Mouse (Mus musculus): ENCODE results near the gene Pcsk4. TPM values are rescaled to one million over a fixed set of nuclear protein-coding genes. Genes with fewer than 3 reads are reported as not detected.

Gene Pcsk4
- total RNA-seq (2021), result 1 to 10 TPM in 1 of 2 experiments, under 1 TPM in 1; 0.75 to 1.5 TPM
- long read RNA-seq, experiment 1, partial matches to known transcripts, result 0 of 3 reads
- long read RNA-seq, experiment 1, other reads (novel, unspliced or antisense), result 3 of 3 reads
- long read RNA-seq, experiment 2, partial matches to known transcripts, result 0 of 1 reads
- long read RNA-seq, experiment 2, other reads (novel, unspliced or antisense), result 1 of 1 reads

DNA sequence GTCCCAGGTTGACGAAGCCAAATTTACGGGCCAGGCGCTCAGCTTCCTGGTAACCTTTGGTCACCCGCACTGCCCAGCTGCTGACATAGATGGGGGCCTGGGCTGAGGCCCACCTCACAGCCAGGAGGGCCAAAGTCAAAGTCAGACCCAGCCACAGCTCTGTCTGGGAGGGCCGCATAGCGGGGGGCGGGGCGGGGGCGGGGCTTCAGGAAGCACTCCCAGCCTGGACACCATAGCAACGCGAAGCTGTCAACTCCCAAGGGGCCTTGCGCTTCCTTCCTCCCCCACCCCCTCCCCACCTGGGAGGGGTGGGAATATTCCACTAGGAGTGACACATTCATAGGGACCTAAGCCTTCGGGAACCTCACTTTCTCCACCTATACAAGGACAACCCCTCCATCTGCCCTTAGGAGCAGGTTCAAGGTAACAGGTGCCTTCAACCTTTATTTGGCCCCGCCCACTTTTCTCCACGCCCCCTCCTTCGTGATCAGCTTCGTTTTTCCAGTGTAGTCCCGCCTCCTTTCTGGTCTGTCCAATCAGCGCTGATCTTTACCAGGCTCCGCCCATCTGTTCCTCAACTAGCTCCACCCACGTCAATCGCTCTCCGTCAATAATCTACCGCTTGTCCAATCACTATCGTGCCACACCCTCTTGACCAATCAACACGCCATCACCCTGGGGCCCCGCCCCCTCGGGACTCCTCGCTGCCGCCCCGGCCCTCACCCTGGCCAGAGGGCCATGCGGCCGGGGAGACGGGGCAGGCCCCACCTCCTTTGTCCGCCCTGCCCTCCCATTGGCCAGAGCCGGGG lies at the start of gene Pcsk4, which contains the start of gene Reep6:
TSS of gene Pcsk4 (minus strand) at position 226 of the 809 bp plus-strand sequence.
TSS of gene Reep6 (plus strand) at position 681 of the 809 bp plus-strand sequence.
- DNase-seq, result peak; percentile 93

DNA sequence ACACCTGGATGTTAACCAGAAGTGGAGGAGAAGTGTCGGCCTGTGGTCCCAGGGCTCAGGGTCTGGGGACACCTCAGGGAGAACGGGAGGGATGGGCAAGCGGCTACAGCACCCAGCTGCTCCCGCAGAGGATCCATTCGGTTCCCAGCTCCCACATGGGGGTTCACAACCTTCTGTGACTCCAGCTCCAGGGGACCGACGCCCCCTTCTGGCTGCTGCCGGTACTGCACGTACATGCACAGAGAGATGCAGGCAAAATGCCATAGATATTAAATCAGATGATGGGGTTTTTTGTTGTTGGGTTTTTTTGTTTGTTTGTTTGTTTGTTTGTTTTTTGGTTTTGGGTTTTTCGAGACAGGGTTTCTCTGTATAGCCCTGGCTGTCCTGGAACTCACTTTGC lies 48.4 kb upstream of the Pcsk4 start:
- peak; percentile 58 for DNase-seq

GRCm38 (mm10) chr10:80376160-80376559 lies 46.9 kb upstream of the Pcsk4 start:
- peak; percentile 95 for DNase-seq

DNA sequence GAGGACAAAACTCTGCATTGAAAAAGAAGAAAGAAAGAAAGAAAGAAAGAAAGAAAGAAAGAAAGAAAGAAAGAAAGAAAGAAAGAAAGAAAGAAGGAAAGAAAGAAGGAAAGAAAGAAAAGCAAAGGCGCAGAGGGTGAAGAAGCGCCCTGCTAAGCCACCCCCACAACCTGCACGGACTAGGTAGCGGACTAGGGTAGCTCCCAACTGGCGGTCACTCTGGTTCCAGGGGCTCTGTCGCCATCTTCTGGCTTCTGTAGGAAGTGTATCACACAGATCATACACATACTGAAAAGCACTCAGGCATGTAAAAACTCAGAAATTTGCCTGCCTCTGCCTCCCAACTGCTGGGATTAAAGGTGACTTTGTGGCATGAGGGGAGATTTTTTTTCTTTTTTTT lies 44.8 kb upstream of the Pcsk4 start:
- DNase-seq, result peak; percentile 70

GRCm38 (mm10) chr10:80372706-80373105 lies 43.4 kb upstream of the Pcsk4 start:
- no peak for DNase-seq

GRCm38 (mm10) chr10:80371983-80372382 lies 42.7 kb upstream of the Pcsk4 start:
- DNase-seq, result no peak

DNA sequence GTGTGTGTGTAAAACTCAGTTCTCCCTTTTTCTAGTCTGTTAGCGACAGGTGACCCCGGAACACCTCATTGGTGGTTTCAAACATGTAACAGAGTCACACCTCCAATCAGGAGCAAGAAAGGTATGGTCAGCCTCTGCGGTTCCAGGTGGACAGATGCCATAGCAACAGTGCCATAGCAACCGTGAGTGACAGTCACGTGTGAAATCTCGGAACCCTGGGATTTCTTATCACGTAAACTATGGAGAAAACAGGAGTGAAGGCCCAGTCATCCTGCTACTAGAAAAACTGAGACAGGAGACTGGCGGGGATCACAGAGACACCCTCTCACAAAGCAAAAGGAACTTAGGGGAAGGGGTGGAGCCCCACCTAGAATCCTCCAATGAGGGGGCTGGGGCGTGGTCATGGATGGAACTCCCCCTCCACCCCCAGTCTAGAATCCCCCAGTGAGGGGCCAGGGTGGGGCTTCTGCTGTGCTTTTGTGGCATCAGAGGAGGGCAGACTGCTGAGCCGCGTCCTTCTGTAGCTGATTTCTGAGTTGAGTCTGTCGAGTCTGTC lies 42.2 kb upstream of the Pcsk4 start:
- DNase-seq, result no peak

DNA sequence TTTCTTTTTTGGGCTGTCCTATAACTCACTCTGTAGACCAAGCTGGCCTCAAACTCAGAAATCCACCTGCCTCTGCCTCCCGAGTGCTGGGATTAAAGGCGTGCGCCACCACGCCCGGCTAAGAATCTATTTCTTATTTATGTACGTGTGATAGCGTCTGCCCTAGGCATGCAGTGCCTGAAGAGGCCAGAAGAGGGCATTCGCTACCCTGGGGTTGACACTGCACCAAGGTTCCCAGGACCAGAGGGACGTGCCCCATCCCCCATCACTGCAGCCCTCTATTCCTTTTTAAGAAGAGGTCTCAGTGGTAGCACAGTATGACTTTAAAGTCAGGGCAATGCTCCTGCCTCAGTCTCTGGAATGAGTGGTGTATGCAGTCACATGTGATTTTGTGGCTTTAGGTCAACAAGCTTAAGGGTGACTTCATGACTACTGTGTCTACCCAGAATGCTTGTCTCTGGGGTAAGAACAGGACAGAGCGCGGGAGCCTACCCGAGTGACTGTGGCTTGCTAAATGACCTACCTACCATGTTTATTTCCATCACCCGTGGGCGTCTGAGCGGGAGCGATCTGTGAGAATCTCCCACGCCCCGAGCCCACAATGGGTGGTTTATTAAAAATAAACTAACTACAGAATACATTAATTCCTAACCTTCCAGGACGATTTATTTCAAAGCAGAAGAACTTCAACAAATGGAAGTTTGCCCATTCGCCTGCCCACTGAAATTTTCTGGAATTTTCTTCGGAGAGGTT lies 40.9 kb upstream of the Pcsk4 start:
- DNase-seq, result no peak

DNA sequence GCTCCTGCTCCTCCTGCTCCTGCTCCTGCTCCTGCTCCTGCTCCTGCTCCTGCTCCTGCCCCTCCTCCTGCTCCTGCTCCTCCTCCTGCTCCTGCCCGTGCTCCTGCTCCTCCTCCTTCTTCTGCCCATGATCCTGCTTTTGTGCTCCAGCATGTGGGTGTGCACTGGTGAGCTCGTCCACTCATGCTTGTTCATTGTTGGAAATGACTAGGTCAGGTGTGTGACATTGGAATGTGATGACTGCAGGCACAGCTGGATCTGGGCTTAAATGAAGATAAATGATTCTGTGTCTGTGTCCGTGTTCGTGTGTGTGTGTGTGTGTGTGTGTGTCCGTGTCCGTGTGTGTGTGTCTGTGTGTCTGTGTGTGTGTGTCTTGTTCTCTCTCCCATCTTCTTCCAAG lies 39.1 kb upstream of the Pcsk4 start:
- no peak for DNase-seq

- no peak for DNase-seq
Observed at GRCm38 (mm10) chr10:80367954-80368353, 38.7 kb upstream of the Pcsk4 start.

DNA sequence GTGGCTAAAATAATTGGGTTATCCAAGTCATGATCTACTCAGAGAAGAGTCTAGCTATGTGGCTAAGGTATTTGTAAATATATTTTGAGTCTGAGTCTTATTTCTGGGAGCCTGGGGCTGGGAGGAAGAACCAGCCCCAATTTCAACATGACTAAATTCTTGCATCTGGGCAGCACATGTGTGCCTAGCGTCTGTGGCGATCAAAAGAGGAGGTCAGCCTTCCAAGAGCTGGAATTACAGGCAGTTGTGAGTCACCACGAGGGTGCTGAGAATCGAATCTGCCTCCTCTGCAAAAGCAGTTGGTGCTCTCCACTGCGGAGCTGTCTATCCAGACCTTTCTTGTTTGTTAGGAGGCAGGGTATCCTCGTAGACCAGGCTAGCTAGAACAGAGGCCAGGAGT lies 36.4 kb upstream of the Pcsk4 start:
- no peak for DNase-seq

DNA sequence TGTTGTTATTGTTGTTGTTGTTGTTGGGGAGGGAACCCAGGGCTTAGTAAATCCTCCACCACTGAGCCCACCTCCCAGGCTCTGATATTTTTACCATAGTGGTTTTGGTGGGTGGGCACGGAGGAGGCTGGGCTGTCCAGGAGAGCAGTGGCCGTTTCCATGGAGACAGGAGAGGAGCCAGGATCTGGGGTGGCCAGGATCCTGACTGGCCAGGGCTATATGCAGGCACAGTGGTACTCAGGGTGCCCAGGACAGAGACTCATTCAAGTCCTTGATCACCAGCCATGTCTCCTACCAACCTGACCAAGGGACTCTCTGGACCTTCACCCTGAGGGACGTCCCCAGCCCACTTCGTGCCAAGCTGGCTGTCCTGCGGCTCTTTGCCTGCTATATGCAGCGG lies 34.4 kb upstream of the Pcsk4 start:
- DNase-seq, result no peak

DNA sequence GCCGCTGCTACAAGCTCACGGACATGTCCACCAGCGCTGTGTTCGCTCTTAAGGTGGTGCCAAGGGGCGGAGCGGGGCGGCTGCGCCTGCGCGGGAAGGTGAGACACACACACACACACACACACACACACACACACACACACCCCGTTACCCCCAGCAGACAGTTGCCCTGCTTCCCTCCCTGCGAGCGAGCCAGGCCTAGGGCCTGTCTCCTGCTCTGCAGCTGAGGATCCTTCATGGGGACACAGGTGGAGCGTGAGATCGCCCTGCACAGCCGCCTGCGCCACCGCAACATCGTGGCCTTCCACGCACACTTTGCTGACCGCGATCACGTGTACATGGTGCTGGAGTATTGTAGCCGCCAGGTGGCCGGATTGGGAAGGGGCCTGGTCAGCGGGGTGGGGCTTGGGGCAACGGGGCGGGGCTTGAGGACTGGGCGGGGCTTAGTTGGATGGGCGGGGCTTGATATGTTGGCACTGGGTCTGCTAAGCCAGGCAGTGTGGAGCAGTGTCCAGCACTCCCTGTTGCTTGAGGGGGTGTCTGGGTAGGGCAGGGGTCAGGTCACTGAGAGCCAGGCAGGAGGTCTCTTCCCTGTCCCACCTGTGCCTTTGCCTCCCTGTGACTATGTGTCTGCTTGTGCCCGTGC lies 28.8 kb upstream of the Pcsk4 start:
- no peak for DNase-seq

DNA sequence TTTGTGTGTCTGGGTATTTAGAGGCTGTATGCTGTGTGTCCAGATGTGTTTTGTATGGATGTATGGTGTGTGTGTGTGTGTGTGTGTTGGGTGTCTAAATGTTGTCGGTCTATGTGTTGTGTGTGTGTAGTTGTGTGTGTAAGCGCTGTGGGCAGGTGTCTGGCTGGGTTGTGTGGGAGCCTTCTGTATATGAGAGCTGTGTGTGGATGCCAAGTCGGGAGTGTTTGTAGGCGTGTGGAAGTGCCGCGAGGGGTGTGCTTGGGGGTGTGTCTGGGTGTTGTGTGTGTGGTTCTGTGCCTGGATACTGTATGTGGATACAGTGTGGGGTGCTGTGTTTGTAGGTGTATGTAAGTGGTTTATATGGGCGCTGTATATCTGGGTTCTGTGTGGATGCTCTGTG lies 28.0 kb upstream of the Pcsk4 start:
- DNase-seq, result no peak

GRCm38 (mm10) chr10:80356737-80357136 lies 27.4 kb upstream of the Pcsk4 start:
- DNase-seq, result no peak

DNA sequence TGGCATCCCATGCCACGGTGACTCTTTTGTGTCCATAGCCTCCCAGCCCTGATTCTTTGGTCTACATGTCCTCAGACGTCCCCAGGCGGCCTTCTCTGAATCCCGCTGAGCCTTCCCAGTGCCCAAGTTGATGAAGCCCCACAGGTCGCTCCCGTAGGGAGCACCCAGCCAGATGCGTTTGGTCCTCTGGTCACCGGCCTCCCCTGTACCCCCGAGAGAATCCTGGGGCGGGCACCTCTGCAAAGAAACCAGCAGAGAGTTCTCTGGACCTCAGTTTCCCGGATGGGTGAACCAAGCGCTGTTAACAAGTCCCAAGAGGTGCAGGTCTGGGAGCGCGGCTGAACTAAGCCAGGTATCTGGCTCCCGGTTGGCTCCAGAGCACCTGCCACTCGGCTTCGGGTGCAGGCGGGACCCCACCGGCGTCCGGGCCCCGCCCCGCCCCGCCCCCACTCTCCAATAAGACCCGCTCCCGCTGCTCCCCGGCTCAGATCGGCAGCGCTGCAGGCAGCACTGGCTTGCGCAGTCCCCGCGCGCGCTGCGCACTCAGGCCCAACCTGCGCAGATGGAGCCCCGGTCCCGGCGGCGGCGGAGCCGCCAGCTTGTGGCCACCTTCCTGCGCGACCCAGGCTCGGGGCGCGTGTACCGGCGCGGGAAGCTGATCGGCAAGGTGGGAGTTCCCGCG lies 26.8 kb upstream of the Pcsk4 start, which contains the start of gene Plk5:
TSS of gene Plk5 (plus strand) at position 459 of the 682 bp plus-strand sequence.
- no peak for DNase-seq

DNA sequence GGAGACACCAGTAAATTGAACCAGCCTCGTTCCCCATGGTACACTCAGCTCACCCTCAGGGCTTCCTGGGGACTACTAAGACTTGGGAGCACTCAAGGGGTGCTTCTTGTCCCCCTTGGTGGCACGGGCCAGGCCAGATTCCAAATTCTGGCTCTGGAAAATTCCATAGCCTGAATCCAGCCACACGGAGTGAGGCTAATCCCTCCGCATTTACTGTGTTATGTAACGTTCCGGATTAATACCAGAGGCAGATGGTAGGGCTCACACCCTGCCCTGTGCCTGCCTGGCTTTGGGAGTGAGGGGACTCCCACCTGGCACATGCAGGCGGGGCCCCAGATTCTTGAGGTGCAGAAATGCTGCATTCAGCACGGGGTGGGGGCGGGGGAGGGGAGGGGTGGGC lies 26.1 kb upstream of the Pcsk4 start:
- DNase-seq, result no peak

DNA sequence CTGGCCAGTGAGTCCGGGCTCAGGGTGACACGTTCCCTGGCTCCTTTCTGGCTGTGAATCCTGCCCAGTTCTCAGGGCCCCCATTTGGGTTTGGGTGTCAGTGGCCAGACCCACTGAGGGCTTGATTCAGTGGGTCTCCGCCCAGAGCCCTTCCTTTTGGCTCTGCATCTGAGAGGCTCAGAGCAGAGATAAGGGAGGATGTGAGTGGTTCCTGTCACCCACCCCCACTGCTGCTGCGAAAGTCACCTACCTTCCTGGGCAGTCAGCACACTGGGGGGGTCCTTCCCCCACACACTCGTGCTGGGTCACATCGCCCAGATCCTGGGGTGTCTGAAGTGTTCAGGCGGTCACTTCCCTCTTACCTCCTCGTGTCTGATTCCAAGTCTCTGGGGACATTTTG lies 23.4 kb upstream of the Pcsk4 start:
- DNase-seq, result no peak

DNA sequence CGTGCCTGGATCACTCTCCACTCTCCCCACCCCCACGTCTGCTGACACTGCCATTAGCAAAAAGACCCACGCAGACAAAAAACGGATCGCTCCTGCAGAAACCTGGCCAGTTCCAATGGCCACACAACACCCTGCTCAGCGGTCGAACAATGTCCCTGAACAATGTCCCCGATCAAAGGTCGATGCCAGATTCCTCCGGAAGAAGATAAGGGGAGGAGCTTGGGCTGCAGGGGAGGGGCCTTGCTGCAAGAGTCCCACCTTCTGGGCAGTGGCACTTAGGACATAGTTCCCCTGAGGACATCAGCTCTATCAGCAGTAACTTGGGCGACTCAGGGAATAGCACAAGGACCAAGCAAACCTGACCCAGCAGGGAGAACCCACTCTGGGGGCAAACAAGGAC lies 22.6 kb upstream of the Pcsk4 start:
- no peak for DNase-seq

DNA sequence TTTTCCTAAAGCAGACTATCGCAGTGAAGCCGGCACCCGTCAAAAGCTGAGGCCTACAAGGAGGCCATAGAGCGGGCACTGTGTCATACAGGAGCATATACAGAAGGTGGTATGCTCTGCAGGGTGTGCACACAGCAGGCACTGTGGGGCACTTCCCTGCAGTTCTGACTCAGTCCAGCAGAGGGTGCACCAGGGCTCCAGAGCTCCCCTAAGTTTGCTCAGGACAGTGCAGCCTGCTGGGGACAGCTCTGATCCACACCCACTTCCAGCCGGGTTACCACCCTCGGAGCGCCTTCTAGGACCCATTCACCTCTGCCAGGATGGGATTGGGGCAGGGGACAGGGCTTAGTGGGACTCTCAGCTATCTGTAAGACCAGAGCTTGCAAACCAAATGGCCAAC lies 21.0 kb upstream of the Pcsk4 start:
- DNase-seq, result peak; percentile 91

GRCm38 (mm10) chr10:80348981-80349380 lies 19.7 kb upstream of the Pcsk4 start:
- no peak for DNase-seq
